Mouse (Mus musculus): ENCODE data around the gene Mxd3. TPM values are rescaled to one million over a fixed set of nuclear protein-coding genes. Genes with fewer than 3 reads are reported as not detected.

The Mxd3 gene
- polyA plus RNA-seq, 1 experiment from 2014 or later, result 32.2 TPM

GRCm38 (mm10) chr13:55361974-55362452, 32.4 kb upstream of the Mxd3 start:
- Histone ChIP-seq H3K27me3 (no peaks in the 10 kb centered on the region), H3K9ac (peak overlapping the region; percentile 91), H3K9me3 (no peaks in the 10 kb centered on the region), H3K27ac (peak overlapping the region; percentile 91), H3K36me3 (peaks cover 25% of the 10 kb centered on the region), H3K4me2 (replicated peaks) (peak overlapping the region; percentile 86), H3K4me1 (peaks cover 13% of the 10 kb centered on the region), H3K4me3 (peak overlapping the region; percentile 97)
- ATAC-seq (ENCODE audit: insufficient number of reproducible peaks, insufficient read depth, low FRiP score, low TSS enrichment), result peak; percentile 29; the same call in 1 of the 2 replicates
- under 1% methylated on average over 32 of the region's 32 CpGs for WGBS

GRCm38 (mm10) chr13:55361145-55361544, 31.5 kb upstream of the Mxd3 start:
- H3K4me3 ChIP-seq, result peak overlapping the region; percentile 97
- peak overlapping the region; percentile 86 for H3K4me2 ChIP-seq (replicated peaks)
- ATAC-seq (ENCODE audit: insufficient number of reproducible peaks, insufficient read depth, low FRiP score, low TSS enrichment), result no peak
- H3K27me3 ChIP-seq, result no peaks in the 10 kb centered on the region
- H3K9ac ChIP-seq, result peak overlapping the region; percentile 91
- H3K4me1 ChIP-seq, result peaks cover 13% of the 10 kb centered on the region
- no peak overlapping the region for H3K27ac ChIP-seq
- H3K36me3 ChIP-seq, result peaks cover 34% of the 10 kb centered on the region
- no peaks in the 10 kb centered on the region for H3K9me3 ChIP-seq

- no peak overlapping the region for H3K27ac ChIP-seq
- no peaks in the 10 kb centered on the region for H3K27me3 ChIP-seq
- H3K36me3 ChIP-seq, result peaks cover 79% of the 10 kb centered on the region
- ATAC-seq (ENCODE audit: insufficient number of reproducible peaks, insufficient read depth, low FRiP score, low TSS enrichment), result no peak
- no peak overlapping the region for H3K4me3 ChIP-seq
- H3K4me2 ChIP-seq (replicated peaks), result no peak overlapping the region
- no peaks in the 10 kb centered on the region for H3K9me3 ChIP-seq
- H3K9ac ChIP-seq, result no peak overlapping the region
- WGBS, result 88% methylated on average over 11 of the region's 11 CpGs
- no peaks in the 10 kb centered on the region for H3K4me1 ChIP-seq
Measured at GRCm38 (mm10) chr13:55346745-55347144, 17.1 kb upstream of the Mxd3 start.

- no peaks in the 10 kb centered on the region for H3K27me3 ChIP-seq
- H3K27ac ChIP-seq, result no peak overlapping the region
- H3K4me3 ChIP-seq, result no peak overlapping the region
- 87% methylated on average over 7 of the region's 7 CpGs for WGBS
- no peaks in the 10 kb centered on the region for H3K4me1 ChIP-seq
- H3K9me3 ChIP-seq, result no peaks in the 10 kb centered on the region
- no peak overlapping the region for H3K9ac ChIP-seq
- no peak overlapping the region for H3K4me2 ChIP-seq (replicated peaks)
- H3K36me3 ChIP-seq, result peaks cover 57% of the 10 kb centered on the region
- ATAC-seq (ENCODE audit: insufficient number of reproducible peaks, insufficient read depth, low FRiP score, low TSS enrichment), result no peak
Measured at GRCm38 (mm10) chr13:55344286-55344685, 14.7 kb upstream of the Mxd3 start.

GRCm38 (mm10) chr13:55342469-55342868, 12.8 kb upstream of the Mxd3 start:
- Histone ChIP-seq H3K4me2 (replicated peaks) (no peak overlapping the region), H3K9ac (no peak overlapping the region), H3K4me1 (no peaks in the 10 kb centered on the region), H3K9me3 (no peaks in the 10 kb centered on the region), H3K27ac (no peak overlapping the region), H3K36me3 (peaks cover 40% of the 10 kb centered on the region), H3K4me3 (no peak overlapping the region), H3K27me3 (no peaks in the 10 kb centered on the region)
- WGBS, result 42% methylated on average over 11 of the region's 11 CpGs
- no peak for ATAC-seq (ENCODE audit: insufficient number of reproducible peaks, insufficient read depth, low FRiP score, low TSS enrichment)

- Histone ChIP-seq H3K4me2 (replicated peaks) (no peak overlapping the region), H3K4me1 (no peaks in the 10 kb centered on the region), H3K27me3 (no peaks in the 10 kb centered on the region), H3K9ac (no peak overlapping the region), H3K4me3 (no peak overlapping the region), H3K9me3 (no peaks in the 10 kb centered on the region), H3K27ac (no peak overlapping the region), H3K36me3 (peaks cover 8% of the 10 kb centered on the region)
- no peak for ATAC-seq (ENCODE audit: insufficient number of reproducible peaks, insufficient read depth, low FRiP score, low TSS enrichment)
- whole genome bisulfite sequencing, result 26% methylated on average over 2 of the region's 2 CpGs
Measured at GRCm38 (mm10) chr13:55339259-55339658, 9.6 kb upstream of the Mxd3 start.

GRCm38 (mm10) chr13:55338131-55339054, 8.8 kb upstream of the Mxd3 start:
- H3K27me3 ChIP-seq, result no peaks in the 10 kb centered on the region
- 75% methylated on average over 12 of the region's 12 CpGs for WGBS
- H3K27ac ChIP-seq, result no peak overlapping the region
- no peaks in the 10 kb centered on the region for H3K36me3 ChIP-seq
- no peaks in the 10 kb centered on the region for H3K4me1 ChIP-seq
- H3K9me3 ChIP-seq, result no peaks in the 10 kb centered on the region
- no peak overlapping the region for H3K9ac ChIP-seq
- no peak overlapping the region for H3K4me3 ChIP-seq
- no peak for ATAC-seq (ENCODE audit: insufficient number of reproducible peaks, insufficient read depth, low FRiP score, low TSS enrichment)
- H3K4me2 ChIP-seq (replicated peaks), result no peak overlapping the region

GRCm38 (mm10) chr13:55337341-55337975, 7.8 kb upstream of the Mxd3 start:
- WGBS, result 63% methylated on average over 10 of the region's 10 CpGs
- ATAC-seq (ENCODE audit: insufficient number of reproducible peaks, insufficient read depth, low FRiP score, low TSS enrichment), result no peak
- H3K9me3 ChIP-seq, result no peaks in the 10 kb centered on the region
- no peak overlapping the region for H3K4me2 ChIP-seq (replicated peaks)
- no peak overlapping the region for H3K9ac ChIP-seq
- H3K27ac ChIP-seq, result no peak overlapping the region
- no peak overlapping the region for H3K4me3 ChIP-seq
- no peaks in the 10 kb centered on the region for H3K27me3 ChIP-seq
- H3K4me1 ChIP-seq, result no peaks in the 10 kb centered on the region
- H3K36me3 ChIP-seq, result no peaks in the 10 kb centered on the region

GRCm38 (mm10) chr13:55335701-55336100, 6.1 kb upstream of the Mxd3 start:
- H3K27ac ChIP-seq, result no peak overlapping the region
- no peak overlapping the region for H3K4me2 ChIP-seq (replicated peaks)
- H3K9ac ChIP-seq, result no peak overlapping the region
- no peaks in the 10 kb centered on the region for H3K36me3 ChIP-seq
- H3K9me3 ChIP-seq, result no peaks in the 10 kb centered on the region
- H3K4me3 ChIP-seq, result no peak overlapping the region
- H3K4me1 ChIP-seq, result peaks cover 3% of the 10 kb centered on the region; the same call in 1 of the 2 replicates
- no peak for ATAC-seq (ENCODE audit: insufficient number of reproducible peaks, insufficient read depth, low FRiP score, low TSS enrichment)
- WGBS, result 86% methylated on average over 4 of the region's 4 CpGs
- no peaks in the 10 kb centered on the region for H3K27me3 ChIP-seq

- Histone ChIP-seq H3K4me1 (peaks cover 29% of the 10 kb centered on the region), H3K4me3 (no peak overlapping the region), H3K36me3 (no peaks in the 10 kb centered on the region), H3K27ac (no peak overlapping the region), H3K4me2 (replicated peaks) (no peak overlapping the region), H3K27me3 (no peaks in the 10 kb centered on the region), H3K9me3 (no peaks in the 10 kb centered on the region), H3K9ac (no peak overlapping the region)
- 77% methylated on average over 3 of the region's 3 CpGs for WGBS
- no peak for ATAC-seq (ENCODE audit: insufficient number of reproducible peaks, insufficient read depth, low FRiP score, low TSS enrichment)
Measured at GRCm38 (mm10) chr13:55332331-55332730, 2.7 kb upstream of the Mxd3 start.

- H3K4me3 ChIP-seq, result peak overlapping the region; percentile 65
- peak overlapping the region; percentile 33; the same call in 1 of the 2 replicates for H3K9ac ChIP-seq
- ATAC-seq (ENCODE audit: insufficient number of reproducible peaks, insufficient read depth, low FRiP score, low TSS enrichment), result no peak
- H3K9me3 ChIP-seq, result no peaks in the 10 kb centered on the region
- H3K36me3 ChIP-seq, result peaks cover 6% of the 10 kb centered on the region
- H3K4me1 ChIP-seq, result peaks cover 31% of the 10 kb centered on the region
- peak overlapping the region; percentile 95 for H3K27ac ChIP-seq
- no peaks in the 10 kb centered on the region for H3K27me3 ChIP-seq
- peak overlapping the region; percentile 87 for H3K4me2 ChIP-seq (replicated peaks)
- WGBS, result 37% methylated on average over 14 of the region's 14 CpGs
Measured at GRCm38 (mm10) chr13:55330567-55331400, 1.2 kb upstream of the Mxd3 start.
